Mouse (Mus musculus) WW6 (cell line): ENCODE measurements around the gene 1600014C10Rik.

ENCODE experiments used
- DNase-seq: peaks from one replicate; pipeline ENCODE4 v3.0.0-alpha.2; 2013; ENCODE audit warnings: low read depth, low spot score

Gene 1600014C10Rik

GRCm38 (mm10) chr7:38182962-38183687 lies at the start of gene 1600014C10Rik:
TSS of gene 1600014C10Rik (plus strand) at chr7:38183217.
- DNase-seq = no peak

- no peak for DNase-seq
Observed at GRCm38 (mm10) chr7:38134471-38134870, 48.5 kb upstream of the 1600014C10Rik start.

GRCm38 (mm10) chr7:38140324-38140723 lies 42.7 kb upstream of the 1600014C10Rik start:
- no peak for DNase-seq

- peak; percentile 55 for DNase-seq
Observed at GRCm38 (mm10) chr7:38141747-38142545, 41.1 kb upstream of the 1600014C10Rik start.

GRCm38 (mm10) chr7:38147477-38147876 lies 35.5 kb upstream of the 1600014C10Rik start:
- no peak for DNase-seq

GRCm38 (mm10) chr7:38151706-38152312 lies 31.2 kb upstream of the 1600014C10Rik start:
- no peak for DNase-seq

GRCm38 (mm10) chr7:38152571-38152970 lies 30.4 kb upstream of the 1600014C10Rik start:
- no peak for DNase-seq

GRCm38 (mm10) chr7:38155829-38156228 lies 27.2 kb upstream of the 1600014C10Rik start:
- no peak for DNase-seq

- no peak for DNase-seq
Observed at GRCm38 (mm10) chr7:38158764-38159458, 24.1 kb upstream of the 1600014C10Rik start.

- DNase-seq = no peak
Observed at GRCm38 (mm10) chr7:38161438-38161837, 21.6 kb upstream of the 1600014C10Rik start.

- no peak for DNase-seq
Observed at GRCm38 (mm10) chr7:38163433-38164050, 19.5 kb upstream of the 1600014C10Rik start.

- no peak for DNase-seq
Observed at GRCm38 (mm10) chr7:38166930-38167645, 15.9 kb upstream of the 1600014C10Rik start.

GRCm38 (mm10) chr7:38167724-38168141 lies 15.3 kb upstream of the 1600014C10Rik start:
- no peak for DNase-seq

GRCm38 (mm10) chr7:38173871-38174270 lies 9.1 kb upstream of the 1600014C10Rik start:
- no peak for DNase-seq

GRCm38 (mm10) chr7:38174321-38175148 lies 8.5 kb upstream of the 1600014C10Rik start:
- no peak for DNase-seq

- no peak for DNase-seq
Observed at GRCm38 (mm10) chr7:38176056-38176455, 7.0 kb upstream of the 1600014C10Rik start.

GRCm38 (mm10) chr7:38179896-38180295 lies 3.1 kb upstream of the 1600014C10Rik start:
- no peak for DNase-seq

- DNase-seq = no peak
Observed at GRCm38 (mm10) chr7:38181366-38181765, 1.7 kb upstream of the 1600014C10Rik start.

- DNase-seq = no peak
Observed at GRCm38 (mm10) chr7:38182596-38182961, 438 bp upstream of the 1600014C10Rik start.
